Mouse (Mus musculus): ENCODE measurements around the gene Mipol1.

The Mipol1 gene

GRCm38 (mm10) chr12:57515702-57516377 lies 285.6 kb downstream of the Mipol1 start:
- DNase-seq (ENCODE audit: low spot score in 2 of 2), result no peak

- no peak for DNase-seq (ENCODE audit: low spot score in 2 of 2)
Observed at GRCm38 (mm10) chr12:57528335-57528734, 298.1 kb downstream of the Mipol1 start.

- no peak for DNase-seq (ENCODE audit: low spot score in 2 of 2)
Observed at GRCm38 (mm10) chr12:57530474-57530873, 300.2 kb downstream of the Mipol1 start.

GRCm38 (mm10) chr12:57534517-57534878 lies 304.3 kb downstream of the Mipol1 start:
- DNase-seq (ENCODE audit: low spot score in 2 of 2), result no peak

- DNase-seq (ENCODE audit: low spot score in 2 of 2), result no peak
Observed at GRCm38 (mm10) chr12:57534879-57535611, 304.8 kb downstream of the Mipol1 start.

- no peak for DNase-seq (ENCODE audit: low spot score in 2 of 2)
Observed at GRCm38 (mm10) chr12:57536056-57536908, 306.1 kb downstream of the Mipol1 start.

GRCm38 (mm10) chr12:57536909-57537670 lies 306.9 kb downstream of the Mipol1 start:
- DNase-seq (ENCODE audit: low spot score in 2 of 2), result no peak

- no peak for DNase-seq (ENCODE audit: low spot score in 2 of 2)
Observed at GRCm38 (mm10) chr12:57537791-57538587, 307.8 kb downstream of the Mipol1 start.

GRCm38 (mm10) chr12:57538588-57539550 lies 308.6 kb downstream of the Mipol1 start:
- DNase-seq (ENCODE audit: low spot score in 2 of 2), result no peak

- no peak for DNase-seq (ENCODE audit: low spot score in 2 of 2)
Observed at GRCm38 (mm10) chr12:57539551-57539985, 309.3 kb downstream of the Mipol1 start.

GRCm38 (mm10) chr12:57541118-57541517 lies 310.9 kb downstream of the Mipol1 start:
- no peak for DNase-seq (ENCODE audit: low spot score in 2 of 2)

GRCm38 (mm10) chr12:57541931-57542745 lies 311.9 kb downstream of the Mipol1 start:
- DNase-seq (ENCODE audit: low spot score in 2 of 2), result no peak

GRCm38 (mm10) chr12:57542746-57543626 lies 312.8 kb downstream of the Mipol1 start:
- DNase-seq (ENCODE audit: low spot score in 2 of 2), result no peak

- no peak for DNase-seq (ENCODE audit: low spot score in 2 of 2)
Observed at GRCm38 (mm10) chr12:57543627-57543991, 313.4 kb downstream of the Mipol1 start.

- no peak for DNase-seq (ENCODE audit: low spot score in 2 of 2)
Observed at GRCm38 (mm10) chr12:57544641-57545370, 314.6 kb downstream of the Mipol1 start.

- no peak for DNase-seq (ENCODE audit: low spot score in 2 of 2)
Observed at GRCm38 (mm10) chr12:57545371-57546241, 315.4 kb downstream of the Mipol1 start.
